Comparison of ENCODE assay signal across 9 mouse cellular contexts in genomic region chr13:99229641-99230494, GRCm38 (mm10). TPM values are rescaled to one million over a fixed set of nuclear protein-coding genes. Genes with fewer than 3 reads are reported as not detected.
DNase-seq lines count a peak whose midpoint lies in the region; ATAC-seq lines count a peak whose summit lies in the region.
"Had no signal": no experiment of that assay in that cellular context is flagged by ENCODE, and none has a peak within 500 bp of the region (broad histone marks: within the 10 kb centered on the region; RNA-seq: fewer than 3 reads in every experiment).

No protein-coding gene starts in this region.

- H3K27me3 ChIP-seq in midbrain, embryonic 11.5 days (ENCODE audit: control insufficient read depth, insufficient read depth, low read length) = no peaks in the 10 kb centered on the region
- no peaks in the 10 kb centered on the region for H3K27me3 ChIP-seq in midbrain, embryonic 14.5 days (ENCODE audit: control insufficient read depth, insufficient read depth, low read length)
- H3K27me3 ChIP-seq: hindbrain, embryonic 15.5 days had no signal

- no peaks in the 10 kb centered on the region for H3K9me3 ChIP-seq in midbrain, embryonic 11.5 days (ENCODE audit: control insufficient read depth, low read length)
- H3K9me3 ChIP-seq in midbrain, embryonic 14.5 days (ENCODE audit: control insufficient read depth, low read length) = no peaks in the 10 kb centered on the region
- H3K9me3 ChIP-seq: hindbrain, embryonic 15.5 days had no signal

- no peaks in the 10 kb centered on the region for H3K36me3 ChIP-seq in midbrain, embryonic 11.5 days (ENCODE audit: control insufficient read depth, insufficient read depth, low read length)
- H3K36me3 ChIP-seq in midbrain, embryonic 14.5 days (ENCODE audit: control insufficient read depth, insufficient read depth, low read length) = no peaks in the 10 kb centered on the region
- H3K36me3 ChIP-seq: hindbrain, embryonic 15.5 days had no signal

- ATAC-seq in midbrain, embryonic 11.5 days (ENCODE audit: low FRiP score) = no peak
- ATAC-seq in midbrain, embryonic 14.5 days (ENCODE audit: low FRiP score, low TSS enrichment) = no peak

- intact Hi-C loops in heart, postnatal 10 days (cut with DNase I) = no loop called here

- H3K4me2 ChIP-seq in midbrain, embryonic 11.5 days = no peak overlapping the region
- no peak overlapping the region for H3K4me2 ChIP-seq in midbrain, embryonic 14.5 days (ENCODE audit: low read length)
- H3K4me2 ChIP-seq: hindbrain, embryonic 15.5 days had no signal

- 77% methylated on average over 9 of the region's 9 CpGs for WGBS in midbrain, embryonic 11.5 days
- WGBS in midbrain, embryonic 14.5 days = 90% methylated on average over 9 of the region's 9 CpGs

- DNase-seq in kidney, adult 9 months = peak; percentile 42
- no peak for DNase-seq in kidney, adult 11 months
- peak; percentile 35 for DNase-seq in midbrain, embryonic 11.5 days (ENCODE audit: low spot score, missing footprints)
- DNase-seq in midbrain, embryonic 14.5 days = no peak
- DNase-seq in heart, postnatal 10 days = peak; percentile 51 to 55
- no peak for DNase-seq in frontal cortex, postnatal 14 days (ENCODE audit: low spot score in 2 of 2)
- no peak for DNase-seq in adrenal gland, postnatal 10 days

- no peaks in the 10 kb centered on the region for H3K4me1 ChIP-seq in midbrain, embryonic 11.5 days (ENCODE audit: control insufficient read depth, insufficient read depth, low read length)
- H3K4me1 ChIP-seq in midbrain, embryonic 14.5 days (ENCODE audit: control insufficient read depth, insufficient read depth, low read length) = no peaks in the 10 kb centered on the region
- H3K4me1 ChIP-seq: hindbrain, embryonic 15.5 days had no signal

- H3K27ac ChIP-seq in midbrain, embryonic 11.5 days (ENCODE audit: low read depth, low read length) = no peak overlapping the region
- H3K27ac ChIP-seq in midbrain, embryonic 14.5 days (replicated peaks; ENCODE audit: low read depth, low read length) = no peak overlapping the region
- H3K27ac ChIP-seq: hindbrain, embryonic 15.5 days had no signal

- H3K4me3 ChIP-seq in midbrain, embryonic 11.5 days (ENCODE audit: low read depth, low read length) = no peak overlapping the region
- no peak overlapping the region for H3K4me3 ChIP-seq in midbrain, embryonic 14.5 days (replicated peaks; ENCODE audit: low read depth, low read length)
- H3K4me3 ChIP-seq: hindbrain, embryonic 15.5 days had no signal

- H3K9ac ChIP-seq in midbrain, embryonic 11.5 days (ENCODE audit: low read length) = no peak overlapping the region
- no peak overlapping the region for H3K9ac ChIP-seq in midbrain, embryonic 14.5 days (replicated peaks; ENCODE audit: low read length)
- H3K9ac ChIP-seq: hindbrain, embryonic 15.5 days had no signal

RNA-seq across cellular contexts. Expression of gene Zfp366, which starts 45.2 kb away (rescaled TPM):
- polyA plus RNA-seq in midbrain, embryonic 11.5 days (2014; fragmentation: Nextera tagmentation; extraction: Ambion mirVana) = 0.75 and 0.87 TPM in 2 replicates
- polyA plus RNA-seq in midbrain, embryonic 14.5 days (2014; fragmentation: Nextera tagmentation; extraction: Ambion mirVana) = 0.43 and 0.79 TPM in 2 replicates
- total RNA-seq in heart, postnatal 10 days (2021) = 10 to 100 TPM; 13.4 to 16.9 TPM
- 10 to 100 TPM in 1 of 2 experiments, 1 to 10 TPM in 1; 8.3 to 10.8 TPM for total RNA-seq in adrenal gland, postnatal 10 days (2021)
- total RNA-seq: CH12.LX had no signal

Comparison
In these comparisons a context has a peak if more than half of its experiments do, and no peak if none do; other contexts are left out.
1. DNase-seq: peak in kidney, adult 9 months (single experiment), midbrain, embryonic 11.5 days (single experiment) and heart, postnatal 10 days (2 of 2); none in kidney, adult 11 months (single experiment), midbrain, embryonic 14.5 days (single experiment), frontal cortex, postnatal 14 days (0 of 2) and adrenal gland, postnatal 10 days (single experiment).